In genomic region chr7:110288191-110288604, GRCm38 (mm10) we compare ENCODE assay signal across 10 mouse cellular contexts.
DNase-seq lines count a peak whose midpoint lies in the region; ATAC-seq and TF ChIP-seq lines count a peak whose summit lies in the region.
"Had no signal": no experiment of that assay in that cellular context is flagged by ENCODE, and none has a peak within 500 bp of the region (broad histone marks: within the 10 kb centered on the region; RNA-seq: fewer than 3 reads in every experiment).

No protein-coding gene starts in this region.

- H3K4me2 ChIP-seq in intestine, embryonic 15.5 days (replicated peaks): no peak overlapping the region
- H3K4me2 ChIP-seq: midbrain, embryonic 12.5 days had no signal

- H3K27me3 ChIP-seq in spleen, adult 2 months (ENCODE audit: control insufficient read depth, insufficient read depth, low read length): no peaks in the 10 kb centered on the region
- no peaks in the 10 kb centered on the region for H3K27me3 ChIP-seq in intestine, embryonic 15.5 days (replicated peaks)
- H3K27me3 ChIP-seq: midbrain, embryonic 12.5 days had no signal

- H3K36me3 ChIP-seq in spleen, adult 2 months (ENCODE audit: control insufficient read depth, insufficient read depth, low read length): 0 out of 2 replicates have a peak, but pooled peaks cover 2% of the 10 kb centered on the region
- H3K36me3 ChIP-seq in intestine, embryonic 15.5 days: no peaks in the 10 kb centered on the region
- H3K36me3 ChIP-seq: midbrain, embryonic 12.5 days had no signal

- no peak for TF ChIP-seq CTCF in spleen, adult 2 months (IDR thresholded peaks at IDR 0.05; ENCODE audit: extremely low read depth, insufficient read depth, insufficient read length, insufficient replicate concordance)

- peak; percentile 14 for DNase-seq in cerebellum, adult 8-10 months
- no peak for DNase-seq in cerebellum, adult 9-10 months
- no peak for DNase-seq in spleen, adult 2 months (ENCODE audit: low read depth in 1 of 2, low spot score in 2 of 2)
- DNase-seq in spleen, postnatal 4 days (ENCODE audit: low spot score in 2 of 2): no peak
- peak; percentile 38 for DNase-seq in urinary bladder, adult 2 months (ENCODE audit: low spot score)
- no peak for DNase-seq in ovary, adult 18-20 months (ENCODE audit: low spot score)
- no peak for DNase-seq in thymus, adult 18-20 months
- DNase-seq: embryo, embryonic 11 days had no signal

- peaks cover 27% of the 10 kb centered on the region; the same call in 1 of the 2 replicates for H3K4me1 ChIP-seq in spleen, adult 2 months (ENCODE audit: control insufficient read depth, insufficient read depth, insufficient read length)
- peaks cover 16% of the 10 kb centered on the region for H3K4me1 ChIP-seq in intestine, embryonic 15.5 days (replicated peaks)

- H3K9me3 ChIP-seq in intestine, embryonic 15.5 days: no peaks in the 10 kb centered on the region
- H3K9me3 ChIP-seq: midbrain, embryonic 12.5 days had no signal

- peak overlapping the region; percentile 34; the same call in 1 of the 2 replicates for H3K27ac ChIP-seq in spleen, adult 2 months (ENCODE audit: insufficient read depth, low read length)
- H3K27ac ChIP-seq in intestine, embryonic 15.5 days: 0 out of 2 replicates have a peak overlapping the region, but pooled peaks have one; percentile 17
- H3K27ac ChIP-seq: midbrain, embryonic 12.5 days had no signal

- 85% methylated on average over 4 of the region's 4 CpGs for WGBS in spleen, adult 2 months
- 78% methylated on average over 4 of the region's 4 CpGs for WGBS in intestine, embryonic 15.5 days

- ATAC-seq in intestine, embryonic 15.5 days: peak; percentile 31; the same call in 1 of the 2 replicates

- TF ChIP-seq POLR2A in spleen, adult 2 months (IDR thresholded peaks at IDR 0.05; ENCODE audit: low read depth, low read length): no peak

- no peak overlapping the region for H3K9ac ChIP-seq in intestine, embryonic 15.5 days
- H3K9ac ChIP-seq: midbrain, embryonic 12.5 days had no signal

- H3K4me3 ChIP-seq in spleen, adult 2 months (ENCODE audit: extremely low read depth, insufficient read depth, insufficient read length): no peak overlapping the region
- H3K4me3 ChIP-seq in intestine, embryonic 15.5 days (replicated peaks): no peak overlapping the region
- H3K4me3 ChIP-seq: midbrain, embryonic 12.5 days had no signal

Comparison
In these comparisons a context has a peak if more than half of its experiments do, and no peak if none do; other contexts are left out.
1. DNase-seq: peak in cerebellum, adult 8-10 months (single experiment) and urinary bladder, adult 2 months (single experiment); none in cerebellum, adult 9-10 months (single experiment), spleen, adult 2 months (0 of 2), spleen, postnatal 4 days (0 of 2), ovary, adult 18-20 months (single experiment) and thymus, adult 18-20 months (0 of 2).